Mouse (Mus musculus): Measurements from ENCODE around the gene Dnm3.

- no peak for TF ChIP-seq CTCF (IDR thresholded peaks at IDR 0.05; ENCODE audit: insufficient read depth, low read depth, low read length)
- no peak for TF ChIP-seq POLR2A (IDR thresholded peaks at IDR 0.05; ENCODE audit: insufficient read depth, low read depth, low read length)
Observed at GRCm38 (mm10) chr1:162458711-162459110, 19.1 kb downstream of the Dnm3 start.

Data from olfactory bulb, adult 2 months (tissue).